Mouse (Mus musculus) heart, postnatal 0 days (tissue): Measurements from ENCODE around the gene Tgfbr2. TPM values are rescaled to one million over a fixed set of nuclear protein-coding genes. Genes with fewer than 3 reads are reported as not detected.
A peak's percentile ranks its signal among the peaks of the same experiment; 100 is the strongest.

ENCODE experiments used
- ATAC-seq: fragments of 200-750 bp; cut with Nextera tagmentation; 2 replicates; pipeline ENCODE4 v1.8.0; 2017; ENCODE audit warnings: low read depth, moderate number of reproducible peaks, moderate library complexity; ENCODE audit not compliant: insufficient read depth
- DNase-seq: peaks from one replicate; pipeline ENCODE4 v3.0.0-alpha.2; 2016; ENCODE audit warnings: low spot score
- H3K27ac ChIP-seq: fragments of 300-500 bp; sonication (generic); 2 replicates; pipeline ENCODE4 v1.5.1; 2014; ENCODE audit warnings: low read depth, mild to moderate bottlenecking
- H3K27me3 ChIP-seq: fragments of 300-500 bp; sonication (generic); 2 replicates; pipeline ENCODE4 v1.6.1; 2014; ENCODE audit warnings: low read length, mixed read lengths; ENCODE audit not compliant: control insufficient read depth, insufficient read depth
- H3K36me3 ChIP-seq: fragments of 300-500 bp; sonication (generic); replicated peaks from 2 replicates; pipeline ENCODE4 v1.6.1; 2014; ENCODE audit warnings: low read length, mixed read lengths; ENCODE audit not compliant: control insufficient read depth, insufficient read depth
- H3K4me1 ChIP-seq: fragments of 300-500 bp; sonication (generic); 2 replicates; pipeline ENCODE4 v1.6.1; 2014; ENCODE audit warnings: antibody characterized with exemption; ENCODE audit not compliant: control insufficient read depth, insufficient read depth
- H3K4me2 ChIP-seq: fragments of 300-500 bp; sonication (generic); 2 replicates; pipeline ENCODE4 v1.6.1; 2014; ENCODE audit warnings: low read depth, mild to moderate bottlenecking, low read length, moderate library complexity
- H3K4me3 ChIP-seq: fragments of 300-500 bp; sonication (generic); 2 replicates; pipeline ENCODE4 v1.5.1; 2014; ENCODE audit warnings: low read depth, low read length
- H3K9ac ChIP-seq: fragments of 300-500 bp; sonication (generic); replicated peaks from 2 replicates; pipeline ENCODE4 v1.6.1; 2014; ENCODE audit warnings: low read depth, low read length, mixed read lengths
- H3K9me3 ChIP-seq: fragments of 300-500 bp; sonication (generic); replicated peaks from 2 replicates; pipeline ENCODE4 v1.6.1; 2016; ENCODE audit warnings: low read length; ENCODE audit not compliant: control insufficient read depth
- CTCF ChIP-seq: IDR thresholded peaks from 2 replicates; pipeline ENCODE4 v1.5.1; 2016; ENCODE audit warnings: antibody characterized with exemption, control low read depth, low read depth
- EP300 ChIP-seq: IDR thresholded peaks from 2 replicates; pipeline ENCODE4 v1.6.1; 2016; ENCODE audit warnings: antibody characterized with exemption, low read depth
- WGBS: fragments of 180-500 bp; shearing (Covaris S2); extraction: QIAGEN DNeasy Blood & Tissue Kit; methylation state at CpG from one replicate; pipeline ENCODE4 v1.1.7; 2014; 5-methylcytosine and 5-hydroxymethylcytosine counted together
- polyA plus RNA-seq: library from polyadenylated mRNA; unstranded; fragments of >200 nt; fragmentation: Nextera tagmentation; extraction: Ambion mirVana; gene quantifications from 2 replicates; pipeline ENCODE4 v1.2.1, GENCODE M21; 2015
- total RNA-seq: library from RNA; depleted of rRNA; stranded (reverse); fragments of >200 nt; gene quantifications from 2 replicates; pipeline ENCODE4 v1.2.3, GENCODE M21; 2014; ENCODE audit warnings: low replicate concordance

The Tgfbr2 gene
- total and polyA plus RNA-seq, 2 experiments from 2014 or later: 16.0 to 70.8 TPM

- H3K4me2 ChIP-seq: no peak overlapping the region
- no peak overlapping the region for H3K4me3 ChIP-seq
- no peak overlapping the region for H3K9ac ChIP-seq
- H3K27me3 ChIP-seq: no peaks in the 10 kb centered on the region
- ATAC-seq (no peak), DNase-seq (no peak)
- H3K9me3 ChIP-seq: no peaks in the 10 kb centered on the region
- 84% methylated on average over 5 of the region's 5 CpGs for WGBS
- no peak for TF ChIP-seq EP300
- H3K27ac ChIP-seq: no peak overlapping the region
- H3K4me1 ChIP-seq: no peaks in the 10 kb centered on the region
- no peaks in the 10 kb centered on the region for H3K36me3 ChIP-seq
Observed at GRCm38 (mm10) chr9:116184903-116185302, 9.7 kb upstream of the Tgfbr2 start.

DNA sequence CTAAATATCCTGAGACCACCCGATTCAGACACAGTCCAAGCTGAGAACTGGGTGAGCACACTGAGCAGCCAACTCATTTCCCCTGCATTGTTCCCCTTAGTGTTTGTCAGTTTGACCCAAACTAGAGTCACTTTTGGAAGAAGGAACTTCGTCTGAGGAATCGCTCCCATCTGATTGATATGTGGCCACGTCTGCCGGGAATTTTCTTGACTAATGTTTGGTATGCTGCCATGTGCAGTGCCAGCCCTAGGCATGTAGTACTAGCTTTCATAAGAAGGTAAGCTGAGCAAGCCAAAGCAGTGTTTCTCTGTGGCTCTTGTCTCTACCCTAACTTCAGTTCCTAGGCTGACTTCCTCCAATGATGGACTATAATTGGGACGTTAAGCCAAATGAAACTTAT is 7.9 kb upstream of the Tgfbr2 start:
- Histone ChIP-seq H3K4me3 (no peak overlapping the region), H3K27ac (no peak overlapping the region), H3K4me2 (no peak overlapping the region), H3K9me3 (no peaks in the 10 kb centered on the region), H3K36me3 (no peaks in the 10 kb centered on the region), H3K4me1 (no peaks in the 10 kb centered on the region), H3K9ac (no peak overlapping the region), H3K27me3 (no peaks in the 10 kb centered on the region)
- ATAC-seq: no peak
- no peak for TF ChIP-seq EP300
- TF ChIP-seq CTCF: no peak
- DNase-seq: no peak
- 87% methylated on average over 6 of the region's 6 CpGs for WGBS

- DNase-seq (no peak), ATAC-seq (no peak)
- no peak for TF ChIP-seq EP300
- TF ChIP-seq CTCF: no peak
- no peaks in the 10 kb centered on the region for H3K4me1 ChIP-seq
- H3K4me2 ChIP-seq: no peak overlapping the region
- no peak overlapping the region for H3K9ac ChIP-seq
- H3K27ac ChIP-seq: no peak overlapping the region
- WGBS: 86% methylated on average over 5 of the region's 5 CpGs
- no peak overlapping the region for H3K4me3 ChIP-seq
- H3K36me3 ChIP-seq: no peaks in the 10 kb centered on the region
- no peaks in the 10 kb centered on the region for H3K9me3 ChIP-seq
- no peaks in the 10 kb centered on the region for H3K27me3 ChIP-seq
Observed at GRCm38 (mm10) chr9:116181608-116182007, 6.4 kb upstream of the Tgfbr2 start.

GRCm38 (mm10) chr9:116178151-116178550 is 3.0 kb upstream of the Tgfbr2 start:
- Histone ChIP-seq H3K4me1 (0 out of 2 replicates have a peak, but pooled peaks cover 4% of the 10 kb centered on the region), H3K4me2 (no peak overlapping the region), H3K4me3 (no peak overlapping the region), H3K9ac (no peak overlapping the region), H3K27ac (no peak overlapping the region), H3K9me3 (no peaks in the 10 kb centered on the region), H3K27me3 (no peaks in the 10 kb centered on the region), H3K36me3 (no peaks in the 10 kb centered on the region)
- 66% methylated on average over 3 of the region's 3 CpGs for WGBS
- no peak for DNase-seq
- no peak for ATAC-seq
- no peak for TF ChIP-seq EP300

DNA sequence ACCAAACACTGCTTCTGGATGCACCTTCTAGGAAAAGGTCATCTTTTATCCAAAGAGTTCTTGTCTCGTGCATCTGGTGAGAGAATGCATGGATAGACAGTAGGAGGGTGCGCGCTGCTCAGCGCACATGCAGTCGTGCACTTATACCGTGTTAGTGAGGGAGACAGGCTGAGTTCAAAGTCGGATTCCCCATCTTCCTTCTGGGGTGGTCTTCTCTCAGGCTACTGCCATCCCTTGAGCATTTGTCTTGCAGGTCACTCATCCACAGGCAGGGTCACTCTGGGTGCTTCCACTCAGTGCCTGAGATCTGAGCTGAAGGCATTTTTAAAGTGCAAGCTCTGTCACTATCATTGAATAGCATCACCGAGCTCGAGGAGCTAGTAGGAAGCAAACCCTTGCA is 1.9 kb upstream of the Tgfbr2 start:
- TF ChIP-seq CTCF (no peak), EP300 (no peak)
- ATAC-seq (no peak), DNase-seq (no peak)
- Histone ChIP-seq H3K4me3 (no peak overlapping the region), H3K9me3 (no peaks in the 10 kb centered on the region), H3K4me2 (no peak overlapping the region), H3K27ac (no peak overlapping the region), H3K36me3 (no peaks in the 10 kb centered on the region), H3K4me1 (0 out of 2 replicates have a peak, but pooled peaks cover 4% of the 10 kb centered on the region), H3K9ac (no peak overlapping the region), H3K27me3 (no peaks in the 10 kb centered on the region)
- WGBS: 83% methylated on average over 9 of the region's 9 CpGs

DNA sequence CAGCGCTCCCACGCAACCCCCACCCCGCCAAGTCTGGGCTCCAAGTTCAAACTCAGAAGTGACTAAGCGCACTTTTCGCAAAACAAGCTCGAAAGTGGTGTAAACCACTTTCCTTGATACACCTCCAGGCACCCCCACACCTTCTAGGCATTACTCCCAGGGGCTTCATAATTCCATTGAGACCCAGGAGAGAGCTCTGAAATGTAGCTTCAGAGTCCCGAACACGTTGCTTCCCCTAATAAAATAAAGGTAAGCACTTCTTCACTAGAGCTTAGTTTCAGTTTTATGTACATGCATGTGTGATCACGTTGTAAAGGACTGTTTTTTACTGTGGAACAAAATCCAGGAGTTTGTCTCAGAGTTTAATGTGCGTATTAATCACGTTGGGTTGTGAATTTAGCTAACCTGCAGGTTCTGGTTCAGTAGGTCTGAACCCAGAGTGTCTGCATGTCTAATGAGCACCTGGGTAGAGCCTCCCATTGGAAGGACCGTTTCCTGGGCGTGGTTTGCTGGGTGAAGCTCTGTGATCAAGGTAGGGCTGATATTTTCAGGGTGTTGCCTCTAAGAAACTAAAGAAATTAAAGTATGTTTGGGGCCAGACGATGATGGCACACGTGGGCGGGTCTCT is 442 bp upstream of the Tgfbr2 start:
- H3K27ac ChIP-seq: peak overlapping the region; percentile 91
- peak overlapping the region; percentile 80 for H3K4me2 ChIP-seq
- 12% methylated on average over 16 of the region's 16 CpGs for whole genome bisulfite sequencing
- no peaks in the 10 kb centered on the region for H3K9me3 ChIP-seq
- H3K9ac ChIP-seq: peak overlapping the region; percentile 80
- no peaks in the 10 kb centered on the region for H3K27me3 ChIP-seq
- TF ChIP-seq EP300 (no peak), CTCF (no peak)
- no peak for ATAC-seq
- H3K36me3 ChIP-seq: no peaks in the 10 kb centered on the region
- 0 out of 2 replicates have a peak, but pooled peaks cover 8% of the 10 kb centered on the region for H3K4me1 ChIP-seq
- DNase-seq: no peak
- H3K4me3 ChIP-seq: peak overlapping the region; percentile 74
